Mouse (Mus musculus): ENCODE data around the gene Zfp747.

DNA sequence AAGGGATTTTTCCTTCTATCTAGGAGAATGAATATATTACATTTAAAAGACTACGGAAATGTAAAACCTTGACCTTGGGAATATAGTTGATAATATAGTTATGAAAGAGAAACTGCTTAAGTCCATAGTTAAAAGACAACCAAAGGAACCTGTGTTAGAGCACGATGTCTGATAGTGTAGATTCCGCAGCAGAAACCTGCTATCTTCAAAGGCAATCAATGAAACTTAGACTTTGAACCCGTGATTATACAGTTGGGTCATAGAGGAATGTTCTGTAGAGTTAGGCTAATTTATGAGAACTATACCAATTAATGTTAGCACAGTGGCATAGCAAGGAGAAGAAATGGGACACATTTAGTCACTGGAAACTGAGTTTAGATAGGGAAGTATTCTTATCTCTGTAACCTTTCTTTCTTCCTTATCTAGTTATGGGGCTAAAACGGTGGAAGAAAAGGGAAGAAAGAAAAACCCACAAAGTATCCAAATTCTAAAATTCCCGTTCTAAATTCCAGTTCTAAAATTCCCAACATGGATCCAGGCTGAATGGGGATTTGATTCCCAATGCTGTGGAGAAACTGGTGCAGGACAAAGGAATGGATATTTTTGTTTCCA, 2.6 kb upstream of the Zfp747 start:
- TF ChIP-seq CTCF (IDR thresholded peaks at IDR 0.05; ENCODE audit: borderline replicate concordance, insufficient read depth, low read length) (no peak), POLR2A (IDR thresholded peaks at IDR 0.05; ENCODE audit: low read depth, low read length) (no peak)

Data from embryonic fibroblast, embryonic 13.5 days (primary cell).